Mouse (Mus musculus) cerebellum, adult 11 months (tissue): Measurements from ENCODE around the gene Ubqln4.

Experiments
- DNase-seq: peaks from one replicate; pipeline ENCODE4 v3.0.0; 2022

Ubqln4 gene

DNA sequence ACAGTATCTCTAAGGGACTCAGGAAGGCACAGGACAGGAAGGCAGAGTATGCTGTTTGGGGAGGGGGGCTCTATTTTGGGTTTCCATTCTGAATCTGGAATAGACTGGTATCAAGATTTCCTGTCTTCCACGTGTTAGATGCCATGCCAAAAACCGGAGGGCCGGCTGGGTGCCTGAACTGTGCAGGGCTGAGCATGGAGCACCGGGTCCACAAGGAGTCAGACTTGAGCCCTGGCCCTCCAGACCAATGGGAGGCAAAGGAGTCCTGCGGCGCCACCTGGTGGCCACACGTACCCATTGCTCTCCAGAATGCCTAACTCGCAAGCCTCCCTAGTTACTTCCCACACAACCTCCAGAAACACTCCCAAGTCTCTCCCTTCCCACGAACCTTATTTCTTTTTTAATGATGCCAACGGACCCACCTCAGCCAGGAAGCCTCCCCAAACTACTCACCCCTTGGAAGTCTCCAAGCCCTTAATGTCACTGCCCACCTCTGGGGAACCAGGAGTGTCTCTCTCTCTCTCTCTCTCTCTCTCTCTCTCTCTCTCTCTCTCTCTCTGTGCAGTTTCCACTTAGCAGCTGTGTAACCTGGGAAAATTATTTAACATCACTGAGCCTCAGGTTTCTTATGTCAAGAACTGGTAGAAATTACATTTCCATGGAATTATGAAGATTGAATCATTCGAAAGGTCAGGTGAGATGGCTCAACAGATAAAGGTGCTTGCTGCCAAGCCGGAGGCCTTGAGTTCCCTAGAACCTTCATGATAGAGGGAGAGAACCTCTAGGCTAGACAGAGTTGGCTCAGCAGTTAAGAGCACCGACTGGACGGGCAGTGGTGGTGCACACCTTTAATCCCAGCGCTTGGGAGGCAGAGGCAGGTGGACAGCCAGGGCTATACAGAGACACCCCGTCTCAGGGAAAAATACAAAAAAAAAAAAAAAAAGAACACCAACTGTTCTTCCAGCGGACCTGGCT, 27.1 kb upstream of the Ubqln4 start:
- DNase-seq = peak; percentile 83

DNA sequence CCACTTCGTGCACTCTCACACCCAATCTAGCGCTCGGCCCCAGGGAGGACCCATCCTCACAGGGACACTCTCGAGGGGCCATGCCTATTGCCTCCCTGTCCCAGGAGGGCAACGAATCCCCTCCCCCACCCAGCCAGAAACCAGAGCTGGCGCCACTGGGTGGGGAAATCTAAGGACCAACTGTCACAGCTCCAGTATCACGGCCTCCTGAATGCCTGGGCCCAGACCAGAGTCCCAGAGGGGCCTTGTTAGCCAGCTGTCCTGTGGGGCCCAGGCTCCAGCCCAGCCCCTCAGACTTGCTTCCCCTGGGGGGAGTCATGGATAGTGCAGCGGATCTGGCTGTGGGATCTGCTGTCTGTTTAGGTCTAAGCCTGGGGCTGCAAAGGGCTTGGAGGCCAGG, 26.0 kb upstream of the Ubqln4 start:
- DNase-seq = no peak

DNA sequence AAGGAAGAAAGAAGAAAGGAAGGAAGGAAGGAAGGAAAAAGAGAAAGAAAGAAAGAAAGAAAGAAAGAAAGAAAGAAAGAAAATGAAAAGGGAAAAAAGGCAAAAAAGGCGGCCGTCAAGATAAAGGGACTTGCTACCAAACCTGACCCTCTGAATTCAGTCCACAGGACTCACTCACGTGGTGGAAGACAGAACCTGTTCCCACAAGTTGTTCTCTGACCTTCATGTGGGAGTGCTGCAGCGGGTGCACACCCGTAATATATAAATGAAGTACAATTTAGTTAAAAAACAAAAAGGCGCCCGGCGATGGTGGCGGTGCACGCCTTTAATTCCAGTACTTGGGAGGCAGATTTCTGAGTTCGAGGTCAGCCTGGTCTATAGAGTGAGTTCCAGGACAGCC, 24.9 kb upstream of the Ubqln4 start:
- DNase-seq = no peak

DNA sequence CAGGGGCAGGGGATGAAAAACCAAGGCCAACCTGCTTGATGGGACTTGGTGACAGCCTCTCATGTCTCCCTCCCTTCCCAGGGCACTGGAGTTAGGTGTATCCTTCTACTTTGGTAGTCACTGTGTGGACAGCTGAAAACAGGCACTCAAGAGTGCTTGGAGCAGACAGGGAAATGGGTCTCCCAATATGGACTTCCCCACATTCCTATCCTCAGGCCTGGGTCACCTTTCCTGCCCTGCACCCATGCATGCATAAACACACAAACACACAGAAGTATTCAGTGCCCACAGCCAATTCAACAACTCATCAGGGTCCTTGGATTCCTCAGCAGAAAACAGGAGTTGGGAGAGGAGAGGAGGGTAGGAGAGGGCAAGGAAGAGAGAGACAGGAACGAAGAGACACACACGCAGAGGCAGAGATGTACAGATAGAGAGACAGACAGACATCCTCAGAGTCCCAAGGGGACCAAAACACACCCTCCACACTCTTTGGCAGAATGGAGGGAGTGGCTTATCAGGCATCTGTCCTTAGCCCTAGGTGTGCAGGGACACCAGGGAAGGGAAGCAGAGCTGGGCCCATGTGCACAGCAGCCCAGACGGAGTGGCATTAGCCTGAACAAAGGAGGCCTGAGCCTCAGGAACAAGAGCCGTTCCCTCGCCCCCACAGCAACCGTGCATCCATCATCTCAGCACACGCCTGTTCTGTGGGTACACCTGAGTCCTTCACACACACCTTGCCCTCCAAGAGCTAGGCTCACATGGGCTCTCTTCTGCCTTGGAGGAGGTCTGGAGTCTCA, 24.2 kb upstream of the Ubqln4 start:
- no peak for DNase-seq

DNA sequence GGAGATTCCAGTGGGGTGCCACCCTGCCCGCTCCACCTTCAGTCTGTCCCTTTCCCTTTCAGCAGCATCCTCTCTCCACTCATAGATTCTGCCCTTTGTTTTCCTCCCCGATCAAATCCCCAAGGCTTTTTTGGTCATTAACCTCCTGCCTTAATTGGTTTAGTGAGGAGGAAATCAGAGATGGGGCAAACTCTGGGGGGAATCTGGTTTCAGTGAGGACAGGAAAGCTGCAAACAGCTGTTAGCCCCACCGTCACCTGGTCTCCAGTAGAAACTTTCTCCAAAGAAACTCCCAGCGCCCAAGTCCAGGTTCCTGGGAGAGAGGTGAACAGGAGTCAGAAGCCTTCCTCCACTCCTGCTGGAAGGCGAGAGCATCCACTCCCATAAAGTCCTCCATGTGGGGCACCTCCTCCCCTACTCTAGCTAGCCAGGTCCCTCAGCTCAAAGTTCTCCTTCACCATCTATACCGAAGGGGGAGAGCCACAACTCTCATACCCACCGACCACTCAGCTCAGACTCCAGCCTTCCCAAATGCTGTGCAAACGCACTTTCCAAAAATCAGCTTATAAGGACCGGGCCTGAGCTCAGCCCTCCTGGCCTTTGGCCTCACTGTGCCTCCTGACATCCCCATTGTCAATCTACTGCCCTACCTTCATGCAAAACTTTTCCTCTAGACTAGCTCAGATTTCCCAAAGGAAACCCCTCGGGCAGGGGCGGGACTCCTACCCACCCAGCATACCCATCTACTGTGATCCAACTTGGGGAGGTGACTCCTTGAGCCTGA, 23.3 kb upstream of the Ubqln4 start:
- DNase-seq = no peak

DNA sequence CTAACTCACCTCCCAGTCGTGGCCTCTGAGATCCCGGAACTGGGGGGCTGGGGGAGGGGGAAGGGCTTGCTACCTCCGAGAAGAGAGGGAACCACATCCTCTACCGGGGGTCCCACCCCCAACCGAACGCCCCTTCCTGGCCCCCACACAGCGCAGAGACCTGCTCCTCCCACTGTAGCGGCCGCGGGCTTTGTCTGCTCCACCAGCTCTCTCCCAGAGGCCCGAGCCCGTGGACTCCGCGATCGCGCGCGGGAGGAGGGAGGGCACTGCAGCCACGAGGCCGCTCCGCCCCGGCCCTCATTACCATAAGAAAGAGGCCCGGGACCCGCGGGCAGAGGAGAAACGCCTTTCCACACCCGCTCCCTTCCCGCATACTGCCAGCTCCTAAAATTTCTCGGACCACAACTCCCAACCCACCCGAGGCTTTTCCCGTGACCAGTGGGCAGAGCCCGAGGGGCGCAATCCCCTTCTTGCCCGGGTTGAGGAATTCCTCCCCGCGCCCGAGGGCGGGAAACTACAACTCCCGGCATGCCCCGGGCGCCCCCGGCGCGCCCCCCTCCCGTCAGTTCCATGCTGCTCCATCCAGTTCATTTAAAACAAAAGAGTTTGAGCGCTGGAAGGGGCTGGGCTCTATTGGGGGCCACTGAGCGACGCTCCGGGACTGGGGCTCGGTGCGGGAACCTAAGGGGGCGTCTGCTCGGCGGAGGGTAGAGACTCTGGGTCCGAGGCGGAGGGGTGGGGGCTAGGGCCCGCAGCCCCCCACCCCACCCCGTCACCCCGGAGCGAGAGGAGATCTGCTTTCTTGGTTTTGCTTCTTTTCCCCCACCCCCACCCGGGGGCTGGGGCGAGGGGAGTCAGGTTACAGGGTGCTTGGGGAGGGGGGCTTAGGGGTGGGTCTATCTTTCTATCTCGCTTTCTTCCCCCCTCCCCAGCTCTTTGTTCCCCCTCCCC, 21.9 kb upstream of the Ubqln4 start:
- peak; percentile 82 for DNase-seq

DNA sequence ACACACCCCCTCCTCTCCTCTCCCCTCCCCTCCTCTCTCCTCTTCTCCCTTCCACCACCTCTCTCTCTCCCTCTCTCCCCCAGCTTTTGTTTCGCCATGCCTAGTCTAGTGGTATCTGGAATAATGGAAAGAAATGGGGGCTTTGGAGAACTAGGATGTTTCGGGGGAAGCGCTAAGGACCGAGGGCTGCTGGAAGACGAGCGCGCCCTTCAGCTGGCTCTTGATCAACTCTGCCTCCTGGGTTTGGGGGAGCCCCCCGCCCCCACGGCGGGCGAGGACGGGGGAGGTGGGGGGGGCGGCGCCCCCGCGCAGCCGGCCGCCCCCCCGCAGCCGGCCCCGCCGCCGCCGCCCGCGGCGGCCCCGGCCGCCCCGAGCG, 21.3 kb upstream of the Ubqln4 start, which contains the start of gene Mex3a:
Mex3a (plus strand) TSS at position 97 of the 376 bp plus-strand sequence.
- no peak for DNase-seq

DNA sequence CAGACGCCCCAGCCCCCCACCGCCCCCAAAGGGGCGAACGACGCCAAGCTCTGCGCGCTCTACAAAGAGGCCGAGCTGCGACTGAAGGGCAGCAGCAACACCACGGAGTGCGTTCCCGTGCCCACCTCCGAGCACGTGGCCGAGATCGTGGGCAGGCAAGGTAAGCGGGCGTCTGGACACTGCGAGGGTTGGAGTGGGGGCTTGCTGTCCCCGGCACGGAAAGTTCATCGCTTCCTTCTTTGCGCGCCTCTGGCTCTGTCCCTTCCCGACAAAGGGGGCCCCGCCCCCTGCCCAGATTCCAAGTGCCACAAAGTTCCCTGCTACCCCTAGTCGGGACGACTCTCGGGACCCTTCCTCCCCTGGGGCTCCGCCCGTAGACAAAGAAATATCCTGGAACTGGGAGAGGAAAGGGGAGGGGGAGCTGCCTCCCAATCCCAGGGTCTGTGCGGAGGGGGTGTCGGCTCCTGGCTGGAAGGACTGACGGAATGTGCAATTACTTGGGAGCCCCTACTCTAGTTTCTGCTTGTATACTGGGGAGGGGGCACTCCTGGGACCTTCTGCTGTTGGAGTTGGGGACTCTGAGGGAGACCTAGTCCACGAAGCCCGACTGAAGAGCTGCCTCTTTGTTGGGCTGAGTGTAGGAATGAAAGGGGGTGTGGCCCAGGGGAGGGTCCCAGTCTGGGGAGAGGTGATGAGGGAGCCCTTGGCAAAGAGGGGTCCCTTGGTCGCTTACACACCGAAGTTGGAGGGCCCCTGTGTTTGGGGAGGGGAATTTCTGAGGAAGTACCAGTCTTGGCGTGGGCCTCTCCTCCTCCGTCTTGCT, 20.7 kb upstream of the Ubqln4 start:
- no peak for DNase-seq

DNA sequence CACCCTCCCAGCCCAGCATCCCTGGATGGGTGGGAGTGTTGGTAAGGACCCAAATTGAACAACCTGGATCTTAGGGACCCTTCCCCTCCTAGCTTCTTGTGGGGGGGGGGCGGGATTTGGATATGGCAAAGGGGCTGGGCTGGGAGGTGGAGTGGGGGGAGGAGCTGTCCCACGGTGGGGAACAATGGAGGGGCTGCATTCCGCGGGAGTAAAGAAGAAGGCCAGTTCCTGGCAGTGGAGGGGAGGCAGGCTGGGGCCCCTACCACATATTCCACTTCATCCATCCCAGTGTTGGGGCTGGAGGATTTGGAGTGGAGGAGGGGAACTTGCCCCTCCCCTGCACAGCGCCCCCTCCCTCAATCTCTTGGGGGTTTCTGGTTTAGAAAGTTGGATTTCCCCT, 19.9 kb upstream of the Ubqln4 start:
- no peak for DNase-seq

DNA sequence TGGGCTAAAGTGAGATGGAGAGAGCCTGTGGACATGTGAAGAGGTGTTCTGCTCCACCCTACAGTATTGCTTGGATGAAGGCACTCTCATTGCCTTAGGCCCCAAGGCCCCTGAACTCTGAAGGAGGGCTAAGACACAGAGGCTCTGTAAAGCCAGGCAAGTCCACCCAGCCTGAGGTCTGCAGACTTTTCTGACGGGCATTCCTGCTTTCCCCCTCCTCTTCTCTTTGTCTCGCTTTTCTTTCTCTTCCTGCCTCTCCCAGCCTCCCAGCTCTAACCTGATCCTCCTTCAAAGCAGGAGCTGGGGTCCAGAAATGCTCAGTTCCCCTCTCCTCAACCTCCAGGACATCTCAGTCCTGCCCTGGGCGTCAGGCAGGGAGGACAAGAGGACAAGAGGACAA, 18.6 kb upstream of the Ubqln4 start:
- DNase-seq = no peak

DNA sequence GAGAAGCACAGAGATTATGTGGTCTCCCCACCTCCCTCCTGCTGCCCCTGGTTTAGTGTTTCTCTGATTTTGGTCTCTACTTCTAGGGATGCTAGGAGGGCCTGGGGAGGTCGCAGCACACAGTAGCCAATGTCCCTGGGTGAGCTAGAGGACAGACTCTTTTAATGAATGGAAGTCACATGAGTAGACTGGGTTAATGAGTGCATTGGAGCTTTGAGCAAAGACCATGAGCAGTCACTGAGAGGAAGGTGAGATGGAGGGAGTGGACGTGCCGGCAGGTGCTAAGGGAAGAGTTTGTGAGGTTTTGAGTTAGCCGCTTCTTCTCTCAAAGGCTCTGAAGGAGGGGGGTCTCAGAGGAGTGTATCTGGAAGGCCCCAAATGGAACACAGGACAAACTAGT, 18.0 kb upstream of the Ubqln4 start:
- DNase-seq = no peak

DNA sequence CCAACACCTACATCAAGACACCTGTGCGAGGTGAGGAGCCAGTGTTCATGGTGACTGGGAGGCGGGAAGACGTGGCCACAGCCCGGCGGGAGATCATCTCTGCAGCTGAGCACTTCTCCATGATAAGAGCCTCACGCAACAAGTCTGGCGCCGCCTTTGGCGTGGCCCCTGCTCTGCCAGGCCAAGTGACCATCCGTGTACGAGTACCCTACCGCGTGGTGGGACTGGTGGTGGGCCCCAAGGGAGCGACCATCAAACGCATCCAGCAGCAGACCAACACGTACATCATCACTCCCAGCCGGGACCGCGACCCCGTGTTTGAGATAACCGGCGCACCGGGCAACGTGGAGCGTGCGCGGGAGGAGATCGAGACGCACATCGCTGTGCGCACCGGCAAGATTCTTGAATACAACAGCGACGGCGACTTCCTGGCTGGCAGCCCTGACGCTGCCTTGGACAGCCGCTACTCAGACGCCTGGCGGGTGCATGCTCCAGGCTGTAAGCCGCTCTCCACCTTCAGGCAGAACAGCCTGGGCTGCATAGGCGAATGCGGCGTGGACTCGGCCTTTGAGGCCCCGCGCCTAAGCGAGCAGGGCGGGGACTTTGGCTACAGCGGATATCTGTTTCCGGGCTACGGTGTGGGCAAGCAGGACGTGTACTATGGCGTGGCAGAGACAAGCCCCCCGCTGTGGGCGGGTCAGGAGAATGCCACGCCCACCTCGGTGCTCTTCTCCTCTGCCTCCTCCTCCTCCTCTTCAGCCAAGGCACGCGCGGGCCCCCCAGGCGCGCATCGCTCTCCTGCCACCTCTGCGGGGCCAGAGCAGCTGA, 17.2 kb upstream of the Ubqln4 start:
- DNase-seq = peak; percentile 82

DNA sequence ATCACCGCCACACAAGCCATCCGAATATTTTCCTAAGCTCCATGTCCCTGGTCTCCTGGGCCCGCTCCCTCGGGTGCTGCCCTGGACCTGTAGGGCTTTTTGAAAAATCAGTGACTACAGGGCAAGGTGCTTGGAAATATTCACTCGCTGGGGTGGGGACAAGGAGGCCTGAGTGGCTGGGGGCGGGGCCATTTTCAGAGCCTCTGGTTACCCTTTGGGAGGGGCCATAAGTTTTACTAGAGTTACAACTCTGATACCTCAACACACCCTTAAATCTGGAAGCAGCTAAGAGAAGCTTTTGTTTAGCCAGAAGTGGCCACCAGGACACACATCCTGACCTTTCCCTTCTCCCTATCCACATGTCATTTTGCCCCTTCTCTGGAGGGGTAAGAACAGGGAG, 16.4 kb upstream of the Ubqln4 start:
- no peak for DNase-seq

DNA sequence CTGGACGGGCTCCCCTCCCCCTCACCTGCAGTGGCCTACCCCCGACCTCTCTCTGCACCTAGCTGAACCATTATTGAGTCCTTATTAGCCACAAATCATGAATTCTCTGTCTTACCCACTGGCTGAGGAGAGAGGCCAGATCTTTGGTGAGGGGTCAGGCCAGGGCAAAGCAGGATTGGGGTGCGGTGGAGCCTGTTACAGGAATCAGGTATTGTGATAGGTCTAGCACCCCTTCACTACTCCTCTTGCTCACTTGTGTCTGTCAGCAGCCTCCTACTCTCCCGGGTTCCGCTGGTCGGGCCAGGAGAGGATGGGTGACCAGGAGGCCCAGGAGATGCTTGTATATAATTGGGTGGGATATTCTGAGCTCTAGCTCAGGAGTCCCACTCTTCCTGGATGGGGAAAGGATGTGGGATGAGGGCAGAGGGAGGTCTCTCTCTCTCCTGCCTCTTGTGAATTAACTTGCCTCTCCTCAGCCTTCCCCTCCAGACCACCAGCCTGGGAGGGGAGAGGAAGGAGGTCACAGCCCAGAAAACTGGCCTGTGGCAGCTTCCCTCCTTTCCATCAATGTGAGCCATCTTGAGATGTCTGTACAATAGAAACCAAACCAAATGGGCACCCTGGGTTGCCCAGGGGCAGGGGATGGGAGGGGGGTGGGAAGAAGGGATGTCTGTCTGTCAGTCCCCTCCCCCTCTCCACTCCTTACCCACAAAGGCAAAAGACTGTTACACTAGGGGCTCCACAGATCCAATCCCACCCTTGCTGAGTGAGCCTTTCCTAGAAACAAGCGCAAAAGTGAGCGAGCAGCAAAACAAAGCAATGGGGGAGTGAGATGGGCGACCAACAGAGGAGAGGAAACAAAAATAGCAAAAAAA, 15.1 kb upstream of the Ubqln4 start:
- no peak for DNase-seq

DNA sequence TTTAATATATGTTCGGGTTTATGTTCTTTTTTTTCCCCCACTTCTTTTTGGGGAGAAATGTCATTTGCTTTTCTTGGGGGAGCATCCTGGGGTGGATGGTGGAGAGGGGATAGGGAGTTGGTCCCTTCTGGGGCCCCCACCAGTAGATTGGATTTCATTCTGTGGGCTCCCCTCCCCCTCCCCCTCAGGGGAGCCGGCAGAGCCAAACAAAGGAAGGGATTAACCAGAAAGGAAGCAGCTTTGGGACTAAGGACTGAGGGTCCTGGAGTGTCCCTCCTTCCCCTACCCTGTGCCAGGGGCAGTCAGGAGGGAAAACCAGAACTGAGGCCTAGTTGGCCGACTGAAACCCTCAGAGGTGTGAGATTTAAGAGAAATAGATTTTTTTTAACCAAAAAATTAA, 14.2 kb upstream of the Ubqln4 start:
- no peak for DNase-seq

DNA sequence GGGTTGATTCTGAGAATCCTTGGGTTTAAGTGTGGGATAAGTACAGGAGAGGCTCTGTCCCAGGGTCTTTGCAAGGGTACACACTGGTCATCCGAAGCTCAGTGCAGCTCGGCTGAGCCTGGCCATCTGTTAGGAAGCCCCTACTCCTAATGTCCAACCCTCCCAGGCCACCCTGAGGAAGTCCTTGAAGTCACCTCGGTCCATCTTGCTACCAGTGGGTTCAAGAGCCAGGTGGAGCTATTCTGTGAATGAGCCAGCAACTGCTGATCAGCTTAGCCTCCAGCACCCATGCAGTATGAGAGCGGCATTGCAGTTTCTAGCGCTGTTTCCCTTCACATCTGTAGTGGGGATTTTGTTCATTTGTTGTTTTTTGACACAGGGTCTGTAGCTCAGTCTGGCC, 13.5 kb upstream of the Ubqln4 start:
- DNase-seq = no peak

DNA sequence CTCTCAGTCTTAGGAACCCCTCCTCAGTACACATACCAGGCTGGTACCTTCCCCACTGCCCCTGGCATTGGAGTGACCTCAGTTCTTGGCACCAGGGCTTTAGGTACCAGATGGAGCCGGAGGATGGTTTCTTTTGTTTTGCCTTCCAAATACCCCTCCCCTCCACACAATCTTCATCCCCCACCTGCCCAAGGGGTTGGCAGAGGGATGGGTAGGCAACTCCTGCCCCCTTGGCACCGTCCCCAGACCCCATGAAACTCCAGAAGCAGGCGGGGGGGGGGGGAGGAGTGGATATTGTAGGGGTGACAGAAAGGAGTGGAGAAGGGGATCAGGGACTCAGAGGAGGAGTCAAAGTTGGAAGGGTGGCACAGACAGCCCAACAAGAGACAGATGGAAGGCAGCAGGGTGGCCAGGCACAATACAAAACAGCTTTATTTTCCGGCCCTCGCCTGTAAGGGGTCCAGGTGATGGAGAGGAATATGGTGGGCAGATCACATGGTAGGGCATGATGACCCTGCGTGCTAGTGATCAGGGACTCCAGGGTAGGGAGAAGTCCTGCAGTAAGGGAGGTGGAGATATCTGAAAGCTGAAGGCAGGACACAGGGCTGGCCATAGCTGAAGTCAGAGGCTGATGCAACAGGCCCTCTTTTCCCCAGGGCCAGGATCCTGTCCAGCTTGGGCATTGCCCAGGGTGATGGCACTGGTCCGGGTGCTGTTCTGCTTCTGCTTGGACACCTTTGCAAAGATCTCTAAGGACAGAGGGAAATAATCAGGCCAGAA, 11.7 kb upstream of the Ubqln4 start:
- no peak for DNase-seq

DNA sequence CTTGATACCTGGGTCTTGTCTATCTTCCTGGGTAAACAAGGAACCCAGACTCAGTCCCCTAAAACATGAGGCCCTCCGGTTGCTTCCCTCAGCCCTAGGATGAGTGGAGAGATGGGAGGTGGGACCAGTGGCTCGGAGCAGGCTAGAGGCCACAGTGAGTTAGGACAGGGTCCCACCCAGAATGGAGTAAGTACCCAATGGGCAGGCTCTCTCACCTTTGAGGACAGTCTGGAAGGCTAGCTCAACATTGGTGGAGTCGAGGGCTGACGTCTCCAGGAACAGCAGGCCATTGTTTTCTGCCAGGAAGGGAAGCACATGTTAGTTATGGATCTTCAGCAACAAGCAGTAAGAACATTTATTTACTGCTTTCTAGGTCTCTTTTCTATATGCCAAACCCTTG, 11.1 kb upstream of the Ubqln4 start:
- DNase-seq = no peak
